Mouse (Mus musculus) kidney, postnatal 0 days (tissue): Measurements from ENCODE around the gene Gm20388. TPM values are rescaled to one million over a fixed set of nuclear protein-coding genes. Genes with fewer than 3 reads are reported as not detected.
A peak's percentile ranks its signal among the peaks of the same experiment; 100 is the strongest.

Experiments used
- ATAC-seq: fragments of 200-750 bp; cut with Nextera tagmentation; replicated peaks from 2 replicates; pipeline ENCODE4 v1.8.0; 2017; ENCODE audit warnings: low read depth, moderate number of reproducible peaks, moderate TSS enrichment, moderate library complexity; ENCODE audit not compliant: low FRiP score
- DNase-seq: peaks from one replicate; pipeline ENCODE4 v3.0.0-alpha.2; 2016; ENCODE audit warnings: low spot score
- H3K27ac ChIP-seq: fragments of 300-500 bp; sonication (generic); 2 replicates; pipeline ENCODE4 v1.5.1; 2014; ENCODE audit warnings: mild to moderate bottlenecking
- H3K27me3 ChIP-seq: fragments of 300-500 bp; sonication (generic); 2 replicates; pipeline ENCODE4 v1.6.1; 2014; ENCODE audit warnings: low read length, mixed read lengths; ENCODE audit not compliant: insufficient read depth
- H3K36me3 ChIP-seq: fragments of 300-500 bp; sonication (generic); 2 replicates; pipeline ENCODE4 v1.6.1; 2014; ENCODE audit warnings: low read length, mixed read lengths; ENCODE audit not compliant: insufficient read depth
- H3K4me1 ChIP-seq: fragments of 300-500 bp; sonication (generic); replicated peaks from 2 replicates; pipeline ENCODE4 v1.6.1; 2014; ENCODE audit warnings: antibody characterized with exemption, low read length, mixed read lengths; ENCODE audit not compliant: insufficient read depth
- H3K4me2 ChIP-seq: fragments of 300-500 bp; sonication (generic); 2 replicates; pipeline ENCODE4 v1.6.1; 2014; ENCODE audit warnings: mild to moderate bottlenecking, low read length, moderate library complexity, mixed read lengths
- H3K4me3 ChIP-seq: fragments of 300-500 bp; sonication (generic); replicated peaks from 2 replicates; pipeline ENCODE4 v1.5.1; 2014; ENCODE audit warnings: low read depth, low read length
- H3K9ac ChIP-seq: fragments of 300-500 bp; sonication (generic); 2 replicates; pipeline ENCODE4 v1.6.1; 2014; ENCODE audit warnings: low read depth, low read length
- H3K9me3 ChIP-seq: fragments of 300-500 bp; sonication (generic); replicated peaks from 2 replicates; pipeline ENCODE4 v1.6.1; 2016; ENCODE audit warnings: low read length, inconsistent platforms, mixed read lengths
- CTCF ChIP-seq: IDR thresholded peaks from 2 replicates; pipeline ENCODE4 v1.5.1; 2016; ENCODE audit warnings: antibody characterized with exemption, low read depth, mild to moderate bottlenecking, moderate library complexity
- WGBS: fragments of 180-500 bp; shearing (Covaris S2); extraction: QIAGEN DNeasy Blood & Tissue Kit; methylation state at CpG from one replicate; pipeline ENCODE4 v1.1.7; 2014; 5-methylcytosine and 5-hydroxymethylcytosine counted together
- polyA plus RNA-seq: library from polyadenylated mRNA; unstranded; fragments of >200 nt; fragmentation: Nextera tagmentation; extraction: Ambion mirVana; gene quantifications from 2 replicates; pipeline ENCODE4 v1.2.1, GENCODE M21; 2015

Gene Gm20388
- polyA plus RNA-seq, 1 experiment from 2014 or later: not detected

GRCm38 (mm10) chr8:121081398-121081797 lies 1170.8 kb downstream of the Gm20388 start:
- ATAC-seq (no peak), DNase-seq (no peak)
- Histone ChIP-seq H3K36me3 (no peaks in the 10 kb centered on the region), H3K4me2 (no peak overlapping the region), H3K4me3 (no peak overlapping the region), H3K9ac (no peak overlapping the region), H3K27ac (no peak overlapping the region), H3K27me3 (peaks cover 96% of the 10 kb centered on the region), H3K4me1 (peaks cover 10% of the 10 kb centered on the region; the same call in 1 of the 2 replicates), H3K9me3 (no peaks in the 10 kb centered on the region)
- no peak for TF ChIP-seq CTCF
- WGBS: 3% methylated on average over 7 of the region's 7 CpGs

GRCm38 (mm10) chr8:121082218-121083092 lies 1171.8 kb downstream of the Gm20388 start:
- Histone ChIP-seq H3K4me3 (peak overlapping the region; percentile 59), H3K27me3 (peaks cover 96% of the 10 kb centered on the region), H3K9me3 (no peaks in the 10 kb centered on the region), H3K4me2 (peak overlapping the region; percentile 99), H3K9ac (no peak overlapping the region), H3K27ac (no peak overlapping the region), H3K36me3 (no peaks in the 10 kb centered on the region), H3K4me1 (peaks cover 10% of the 10 kb centered on the region; the same call in 1 of the 2 replicates)
- ATAC-seq (no peak), DNase-seq (no peak)
- 3% methylated on average over 57 of the region's 57 CpGs for WGBS
- TF ChIP-seq CTCF: no peak

GRCm38 (mm10) chr8:121083093-121083935 lies 1172.7 kb downstream of the Gm20388 start:
- WGBS: under 1% methylated on average over 82 of the region's 89 CpGs
- Histone ChIP-seq H3K4me2 (peak overlapping the region; percentile 99), H3K4me1 (peaks cover 10% of the 10 kb centered on the region; the same call in 1 of the 2 replicates)

GRCm38 (mm10) chr8:121083936-121084209 lies 1173.2 kb downstream of the Gm20388 start:
- Histone ChIP-seq H3K27me3 (peaks cover 98% of the 10 kb centered on the region), H3K27ac (no peak overlapping the region), H3K4me2 (peak overlapping the region; percentile 99), H3K4me3 (peak overlapping the region; percentile 59), H3K9ac (peak overlapping the region; percentile 49; the same call in 1 of the 2 replicates), H3K9me3 (no peaks in the 10 kb centered on the region), H3K4me1 (peaks cover 10% of the 10 kb centered on the region; the same call in 1 of the 2 replicates), H3K36me3 (no peaks in the 10 kb centered on the region)
- ATAC-seq (no peak), DNase-seq (no peak)
- 0% methylated on average over 11 of the region's 27 CpGs for WGBS
- TF ChIP-seq CTCF: no peak

More at GRCm38 (mm10) chr8:121083093-121083935, 1172.7 kb downstream of the Gm20388 start:
- no peak for TF ChIP-seq CTCF
- ATAC-seq: peak; percentile 55; the same call in 1 of the 2 replicates
- DNase-seq: peak; percentile 85
- H3K36me3 ChIP-seq: no peaks in the 10 kb centered on the region
- H3K27me3 ChIP-seq: peaks cover 97% of the 10 kb centered on the region
- H3K4me3 ChIP-seq: peak overlapping the region; percentile 59
- peak overlapping the region; percentile 49; the same call in 1 of the 2 replicates for H3K9ac ChIP-seq
- H3K9me3 ChIP-seq: no peaks in the 10 kb centered on the region
- H3K27ac ChIP-seq: no peak overlapping the region

GRCm38 (mm10) chr8:121084210-121084951 lies 1173.7 kb downstream of the Gm20388 start, which contains the start of gene Foxf1:
Gene Foxf1, plus strand, starts transcription at chr8:121084386.
- DNase-seq: no peak
- no peak for ATAC-seq
- peak within 1 kb of the TSS; percentile 49; the same call in 1 of the 2 replicates for H3K9ac ChIP-seq
- H3K4me1 ChIP-seq: peaks cover 10% of the 10 kb centered on the region; the same call in 1 of the 2 replicates
- no peak for TF ChIP-seq CTCF
- peak within 1 kb of the TSS; percentile 59 for H3K4me3 ChIP-seq
- no peaks in the 10 kb centered on the region for H3K36me3 ChIP-seq
- H3K9me3 ChIP-seq: no peaks in the 10 kb centered on the region
- peak within 1 kb of the TSS; percentile 99 for H3K4me2 ChIP-seq
- no peak within 1 kb of the TSS for H3K27ac ChIP-seq
- WGBS: under 1% methylated on average over 46 of the region's 83 CpGs
- H3K27me3 ChIP-seq: peaks cover 98% of the 10 kb centered on the region
